Mouse (Mus musculus) lung, postnatal 0 days (tissue): ENCODE measurements around the gene Olfr913.

Source experiments
- CTCF ChIP-seq: IDR thresholded peaks from 2 replicates; pipeline ENCODE4 v1.5.1; 2016; ENCODE audit warnings: antibody characterized with exemption, mild to moderate bottlenecking
- EP300 ChIP-seq: IDR thresholded peaks from 2 replicates; pipeline ENCODE4 v1.6.1; 2016; ENCODE audit warnings: antibody characterized with exemption, mild to moderate bottlenecking, control low read depth

DNA sequence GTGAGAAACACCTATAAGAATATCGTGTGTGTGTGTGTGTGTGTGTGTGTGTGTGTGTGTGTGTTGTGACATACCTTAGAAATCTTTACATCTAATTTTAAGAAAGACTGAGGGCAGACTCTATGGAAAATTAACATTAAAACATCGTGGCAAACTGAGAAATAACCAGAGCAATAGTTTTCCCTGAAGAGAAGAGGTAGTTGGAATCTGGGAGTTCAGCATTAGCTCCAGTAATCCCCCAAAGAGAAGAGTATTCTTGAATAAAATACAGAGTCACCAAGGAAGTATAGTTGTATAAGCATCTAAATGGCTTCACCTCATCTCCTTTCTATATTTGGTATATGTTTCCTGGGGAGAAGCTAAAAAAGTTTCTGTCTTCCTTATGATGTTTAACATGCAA, at the start of gene Olfr913:
- TF ChIP-seq EP300 (no peak), CTCF (no peak)
